Mouse (Mus musculus) layer of hippocampus, adult 8-10 months (tissue): ENCODE data around the gene 5730596B20Rik. TPM values are rescaled to one million over a fixed set of nuclear protein-coding genes. Genes with fewer than 3 reads are reported as not detected.
A peak's percentile ranks its signal among the peaks of the same experiment; 100 is the strongest.

Experiments
- DNase-seq, 2 experiments: peaks; one replicate each; pipeline ENCODE4 v3.0.0; 2022; ENCODE audit warnings: low spot score in 2 of 2
- total RNA-seq, 4 experiments: library from RNA; stranded (reverse); gene quantifications; 2 replicates each; pipeline ENCODE4 v1.2.4; 2022

Gene 5730596B20Rik
- total RNA-seq, 4 experiments from 2014 or later = not detected

- DNase-seq = no peak
Observed at GRCm38 (mm10) chr6:52197271-52197670, 20.0 kb downstream of the 5730596B20Rik start.

- no peak for DNase-seq
Observed at GRCm38 (mm10) chr6:52200073-52200750, 22.9 kb downstream of the 5730596B20Rik start.

- DNase-seq = no peak
Observed at GRCm38 (mm10) chr6:52200751-52201250, 23.5 kb downstream of the 5730596B20Rik start.

- DNase-seq = no peak
Observed at GRCm38 (mm10) chr6:52201269-52201668, 24.0 kb downstream of the 5730596B20Rik start.

- DNase-seq = no peak
Observed at GRCm38 (mm10) chr6:52202362-52203120, 25.2 kb downstream of the 5730596B20Rik start.

GRCm38 (mm10) chr6:52203121-52203370 is 25.7 kb downstream of the 5730596B20Rik start:
- DNase-seq = no peak

GRCm38 (mm10) chr6:52203371-52204049 is 26.2 kb downstream of the 5730596B20Rik start:
- DNase-seq = no peak

- DNase-seq = no peak
Observed at GRCm38 (mm10) chr6:52204050-52204752, 26.9 kb downstream of the 5730596B20Rik start, which contains the start of gene Hoxa5. Gene Hoxa5 (minus strand): TSS chr6:52204587.

- no peak for DNase-seq
Observed at GRCm38 (mm10) chr6:52205221-52205620, 27.9 kb downstream of the 5730596B20Rik start.

- no peak for DNase-seq
Observed at GRCm38 (mm10) chr6:52205638-52206621, 28.6 kb downstream of the 5730596B20Rik start.

- no peak for DNase-seq
Observed at GRCm38 (mm10) chr6:52206882-52207683, 29.8 kb downstream of the 5730596B20Rik start.

- DNase-seq = no peak
Observed at GRCm38 (mm10) chr6:52207684-52207976, 30.3 kb downstream of the 5730596B20Rik start.

GRCm38 (mm10) chr6:52208072-52208867 is 31.0 kb downstream of the 5730596B20Rik start, which contains the start of gene Hoxa6:
Gene Hoxa6 (minus strand): TSS chr6:52208722.
- DNase-seq = no peak

GRCm38 (mm10) chr6:52208868-52209684 is 31.8 kb downstream of the 5730596B20Rik start:
- DNase-seq = no peak

- no peak for DNase-seq
Observed at GRCm38 (mm10) chr6:52209685-52210046, 32.4 kb downstream of the 5730596B20Rik start.

GRCm38 (mm10) chr6:52211170-52211935 is 34.1 kb downstream of the 5730596B20Rik start:
- DNase-seq = peak in 1 of 2 experiments; percentile 35

- no peak for DNase-seq
Observed at GRCm38 (mm10) chr6:52211961-52212360, 34.7 kb downstream of the 5730596B20Rik start.
